Mouse (Mus musculus): ENCODE measurements around the gene Sh3rf3.

Sh3rf3 gene

DNA sequence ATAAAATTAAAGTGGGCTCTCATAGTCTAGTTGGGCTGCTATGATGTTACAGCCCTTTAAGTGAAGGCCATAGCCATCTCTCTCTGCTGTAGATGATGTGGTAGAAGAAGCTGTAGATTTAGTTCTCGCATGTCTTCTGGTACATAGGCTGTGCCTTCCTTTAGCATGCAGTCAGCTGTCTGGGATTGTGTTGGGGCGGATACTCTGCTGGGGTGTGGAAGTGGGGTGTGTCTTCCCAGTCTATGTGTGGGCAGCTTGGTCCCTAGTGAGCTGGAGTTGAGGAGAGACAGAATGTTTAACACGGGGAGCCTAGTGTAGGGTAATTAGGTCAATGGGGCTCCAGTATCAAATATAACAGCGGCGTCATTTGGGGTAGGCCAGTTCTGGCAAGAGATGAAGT, 82.3 kb downstream of the Sh3rf3 start:
- ChIA-PET CTCF (interaction anchor here in 1 of 4 experiments (0.5 kb wide), 1 partner anchor 13 kb away, joined by 5 read pairs; no protein-coding TSS in a partner anchor), POLR2A (no interaction called here)

DNA sequence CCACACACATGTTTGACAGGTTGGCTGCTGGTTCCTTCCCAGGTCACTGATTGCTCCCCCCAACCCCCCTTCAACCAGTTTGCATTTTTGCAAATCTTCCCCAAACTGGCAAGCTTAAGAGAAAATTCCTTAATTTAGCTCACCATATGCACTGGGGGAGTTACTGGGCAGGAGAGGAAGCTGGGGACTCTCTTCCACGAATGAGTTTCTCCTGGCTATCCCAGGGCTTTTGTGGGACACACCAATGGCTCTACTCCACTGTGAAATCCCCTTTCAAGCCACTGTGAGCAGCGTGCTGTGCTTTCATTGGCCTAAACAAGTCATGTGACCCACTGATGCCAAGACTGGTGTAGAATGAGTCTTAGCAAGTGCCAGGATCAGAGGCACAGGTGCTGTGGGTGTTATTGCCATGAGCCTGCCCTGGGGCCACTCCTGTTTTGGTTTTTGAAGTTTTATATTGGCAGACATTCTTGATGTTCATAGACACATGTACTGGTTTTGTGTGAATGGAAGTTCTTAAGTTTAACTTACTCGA, 83.9 kb downstream of the Sh3rf3 start:
- POLR2A ChIA-PET: no interaction called here
- CTCF ChIA-PET: no interaction called here

DNA sequence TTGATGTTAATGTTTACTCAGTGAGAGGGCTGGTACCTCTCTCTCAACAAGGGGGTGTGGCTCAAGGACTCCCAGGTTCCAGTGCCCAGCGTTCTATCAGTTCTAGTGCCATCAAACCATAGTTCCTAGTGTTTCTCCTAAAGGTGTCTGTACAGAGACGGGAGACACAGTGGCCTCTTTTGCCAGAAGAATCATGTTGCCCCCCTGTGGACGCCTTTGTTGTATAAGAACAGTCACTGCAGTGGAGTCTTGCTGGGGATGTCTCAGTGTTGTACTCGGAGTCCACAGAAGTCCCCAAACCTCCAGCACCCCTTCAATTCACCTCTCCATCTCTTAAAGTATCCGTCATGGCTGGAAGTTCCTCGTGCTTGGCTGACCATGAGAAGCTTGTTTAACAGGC, 92.1 kb downstream of the Sh3rf3 start:
- ChIA-PET POLR2A (no interaction called here), CTCF (no interaction called here)

DNA sequence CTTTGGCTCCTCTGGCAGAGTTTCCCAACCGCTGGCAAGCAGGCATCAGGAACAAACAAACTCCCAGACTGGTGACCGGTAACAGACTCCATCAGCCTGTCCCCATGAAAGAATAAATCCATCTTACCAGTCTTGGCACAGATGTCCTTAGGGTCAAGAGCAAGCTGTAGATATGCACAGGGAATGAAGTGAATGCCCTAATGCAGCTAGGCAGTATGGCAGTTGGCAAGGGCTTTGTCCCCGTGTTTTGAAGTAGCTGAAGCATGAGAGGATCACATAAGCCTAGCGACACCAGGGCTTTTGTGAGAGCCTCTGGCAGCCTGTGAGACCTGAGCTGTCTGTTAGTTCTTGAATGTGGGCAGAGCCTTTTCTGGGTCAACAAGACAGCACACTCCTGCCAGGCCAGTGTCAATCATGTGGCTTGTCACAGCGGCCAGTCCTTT, 93.9 kb downstream of the Sh3rf3 start:
- POLR2A ChIA-PET: no interaction called here
- CTCF ChIA-PET: interaction anchor here in 1 of 4 experiments (0.8 kb wide), 1 partner anchor 17 kb away, joined by 3 read pairs; no protein-coding TSS in a partner anchor

DNA sequence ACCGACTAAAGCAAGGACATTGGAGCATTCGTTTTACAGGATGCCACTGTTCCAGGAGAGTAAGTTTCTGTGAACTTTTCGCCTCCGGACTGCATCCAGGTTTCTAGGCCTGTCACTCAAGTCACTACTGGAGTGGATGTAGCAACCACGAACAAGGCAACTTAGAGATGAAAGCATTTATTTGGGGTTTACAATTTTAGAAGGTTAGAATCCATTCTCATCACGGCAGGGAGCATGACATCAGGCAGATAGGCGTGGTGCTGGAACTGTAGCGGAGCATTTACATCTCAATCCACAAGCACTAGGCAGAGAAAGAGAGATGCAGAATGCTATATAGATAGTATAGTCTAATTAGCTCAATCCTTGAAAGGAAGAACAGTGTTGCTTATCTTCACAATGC, 95.3 kb downstream of the Sh3rf3 start:
- CTCF ChIA-PET: interaction anchor here in 1 of 4 experiments (0.7 kb wide), 1 partner anchor 13 kb away, joined by 5 read pairs; no protein-coding TSS in a partner anchor

DNA sequence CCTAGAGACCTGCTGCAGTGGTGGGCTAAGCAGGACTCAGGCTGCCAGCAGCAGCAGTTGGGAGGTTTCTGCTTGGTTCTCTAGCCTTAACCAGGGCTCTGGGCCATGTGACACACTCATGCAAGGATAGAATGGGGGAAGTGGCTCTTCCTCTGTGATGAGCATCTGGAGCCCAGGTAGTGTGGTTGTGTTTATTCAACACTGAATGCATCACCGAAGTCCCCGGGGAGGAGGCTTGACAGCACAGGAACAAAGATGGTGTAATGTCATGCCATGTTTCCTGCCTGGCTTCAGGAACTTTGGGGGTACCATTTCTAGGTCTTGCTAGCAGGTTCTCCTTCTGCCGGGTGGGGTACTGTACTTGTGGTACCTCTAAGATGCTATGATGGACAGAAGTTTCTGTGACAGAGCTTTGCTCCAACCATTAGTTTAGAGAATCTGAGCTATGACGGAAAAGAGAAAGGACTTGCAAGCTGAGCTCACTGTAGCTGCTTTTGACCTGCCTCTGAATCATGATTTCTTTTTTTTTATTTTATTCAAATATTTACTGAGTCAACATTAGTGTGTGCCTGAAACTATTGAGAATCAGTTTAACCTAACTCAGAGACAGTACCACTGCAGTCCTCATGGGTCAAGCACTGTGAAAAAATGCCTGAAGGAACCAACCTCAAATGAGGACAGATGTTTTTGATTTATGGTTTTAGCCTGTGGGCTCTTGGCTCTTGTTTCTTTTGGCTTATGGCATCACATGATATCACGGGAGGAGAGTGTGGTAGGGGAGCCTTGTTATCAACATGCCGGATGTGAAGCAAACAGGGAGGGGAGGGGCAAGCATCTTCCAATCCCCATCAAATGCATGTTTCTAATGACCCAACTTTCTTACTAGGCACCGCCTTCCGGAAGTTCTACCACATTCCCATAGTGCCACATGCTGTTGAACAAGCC, 102.4 kb downstream of the Sh3rf3 start:
- CTCF ChIA-PET: no interaction called here
- POLR2A ChIA-PET: no interaction called here

More for the DNA sequence above, 95.3 kb downstream of the Sh3rf3 start:
- POLR2A ChIA-PET: interaction anchor here in 2 of 4 experiments (0.7 to 1.1 kb wide), 2 partner anchors 44 to 255 kb away, joined by 3 to 6 read pairs; no protein-coding TSS in a partner anchor

DNA sequence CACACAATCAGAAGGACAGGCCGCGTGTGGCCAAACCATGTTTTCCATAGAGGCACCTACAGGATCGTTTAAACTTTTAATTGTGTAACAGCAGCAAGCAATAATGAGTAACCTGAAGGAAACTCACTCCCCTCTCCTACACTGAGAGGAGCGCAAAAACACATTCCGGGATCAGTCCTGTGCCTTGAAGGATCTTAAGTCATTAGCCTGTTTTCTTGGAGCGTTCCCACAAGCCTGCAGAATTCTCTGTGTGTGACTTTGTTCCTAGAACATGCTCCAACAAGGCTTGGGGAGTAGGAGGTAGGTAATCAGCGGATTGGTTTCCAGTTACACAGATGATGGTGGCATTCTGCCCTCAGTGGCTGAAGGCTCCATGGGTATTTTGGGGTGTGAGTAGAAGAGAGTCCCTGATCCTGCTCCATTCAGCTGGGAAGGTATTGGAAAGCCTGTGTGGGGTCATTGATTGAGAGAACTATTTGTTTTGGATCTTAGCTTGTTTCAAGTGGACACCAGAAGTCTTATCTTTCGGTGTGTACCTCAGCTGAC, 108.6 kb downstream of the Sh3rf3 start:
- CTCF ChIA-PET: no interaction called here
- POLR2A ChIA-PET: interaction anchor here in 1 of 4 experiments (0.9 kb wide), 1 partner anchor 10 kb away, joined by 3 read pairs; no protein-coding TSS in a partner anchor

DNA sequence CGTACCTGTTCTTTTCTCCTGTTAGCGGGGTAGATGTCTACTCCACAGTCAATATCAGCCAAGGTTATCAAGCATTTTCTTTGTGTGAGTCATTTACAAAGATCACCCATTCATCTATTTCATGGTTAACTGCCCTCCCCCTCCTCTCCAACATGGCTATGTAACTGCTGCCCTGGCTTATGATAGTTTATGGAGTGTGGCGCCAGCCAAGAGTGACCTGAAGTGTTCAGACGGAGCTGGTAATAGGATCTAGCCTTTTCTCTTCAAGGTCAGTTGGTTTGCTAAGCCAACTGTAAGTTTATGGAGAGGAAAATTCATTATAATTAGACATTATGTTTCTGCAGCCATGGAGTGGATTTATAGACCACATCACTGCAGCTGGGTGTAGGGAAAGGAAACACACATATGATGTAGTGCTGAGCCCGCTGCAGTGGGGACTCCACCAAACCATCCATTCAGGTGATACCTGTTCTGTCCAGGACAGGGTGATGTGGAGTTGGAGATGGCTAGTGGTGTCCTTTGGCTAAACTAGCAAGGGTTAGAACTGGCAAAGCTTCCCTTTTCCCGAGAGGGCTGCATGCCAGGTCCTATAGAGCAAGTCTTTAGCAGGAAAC, 109.2 kb downstream of the Sh3rf3 start:
- ChIA-PET POLR2A (interaction anchor here in 1 of 4 experiments (0.9 kb wide), 1 partner anchor 10 kb away, joined by 3 read pairs; no protein-coding TSS in a partner anchor), CTCF (no interaction called here)

DNA sequence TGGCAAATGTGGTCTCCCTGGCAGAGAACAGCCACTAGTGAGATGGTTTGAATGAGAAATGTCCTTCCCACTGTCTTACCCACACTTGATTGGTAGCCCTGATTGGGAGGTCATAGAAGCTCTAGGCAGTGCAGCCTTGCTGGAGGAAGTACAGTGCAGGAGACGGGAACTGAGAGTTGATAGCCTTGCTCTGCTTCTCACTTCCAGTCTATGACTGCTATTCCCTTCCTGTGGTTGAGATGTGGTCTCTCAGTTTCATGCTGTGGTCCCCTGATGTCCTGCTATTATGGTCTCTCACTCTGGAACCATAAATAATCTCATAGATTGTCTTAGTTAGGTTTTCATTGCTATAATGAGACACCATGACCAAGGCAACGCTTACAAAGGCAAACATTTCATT, 109.8 kb downstream of the Sh3rf3 start:
- ChIA-PET POLR2A (no interaction called here), CTCF (no interaction called here)

DNA sequence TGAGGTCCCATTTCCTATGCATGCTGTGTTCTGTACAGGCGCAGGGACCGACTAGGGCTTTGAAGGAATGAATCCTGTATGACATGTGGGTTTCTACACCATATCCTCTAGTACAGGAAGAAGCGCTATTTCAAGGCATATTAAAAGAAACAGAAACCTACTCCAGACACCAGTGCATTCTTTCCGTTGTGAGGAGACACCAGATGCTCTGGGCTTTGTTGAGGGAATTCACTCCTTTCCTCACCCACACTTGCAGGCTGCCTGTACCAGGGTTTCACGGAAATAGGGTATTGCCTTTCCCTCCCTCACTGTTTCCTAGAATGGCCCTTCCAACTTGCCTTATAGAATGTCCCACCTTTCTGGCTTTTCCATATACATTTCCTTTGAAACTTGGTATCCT, 113.4 kb downstream of the Sh3rf3 start:
- ChIA-PET POLR2A (no interaction called here), CTCF (no interaction called here)

DNA sequence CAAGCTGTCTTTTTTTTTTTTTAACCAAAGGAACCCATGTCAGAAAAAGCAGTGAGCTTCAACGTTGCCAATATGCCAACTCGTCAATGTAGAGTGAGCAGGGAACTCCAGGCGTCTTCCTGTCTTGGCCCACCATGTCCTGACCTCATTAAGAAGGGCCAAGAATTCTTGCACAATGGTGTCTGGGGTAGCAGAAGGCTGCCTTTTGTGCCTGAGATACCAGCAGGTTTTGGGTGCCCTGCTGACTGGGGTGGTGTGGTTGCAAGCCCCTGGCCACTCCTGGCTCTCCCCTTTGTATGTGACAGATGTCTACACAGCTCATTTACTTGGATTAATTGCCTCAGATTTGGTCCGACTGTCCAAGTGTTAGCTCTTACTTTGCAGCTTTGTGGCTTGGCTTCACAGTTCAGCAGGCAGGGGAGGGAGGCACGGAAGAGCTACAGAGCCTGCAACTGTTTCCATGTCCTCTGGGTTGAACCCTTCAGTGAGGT, 115.8 kb downstream of the Sh3rf3 start:
- ChIA-PET POLR2A (no interaction called here), CTCF (interaction anchor here in 2 of 4 experiments (0.6 to 0.7 kb wide), 2 partner anchors 26 to 301 kb away, joined by 3 read pairs; no protein-coding TSS in a partner anchor)

DNA sequence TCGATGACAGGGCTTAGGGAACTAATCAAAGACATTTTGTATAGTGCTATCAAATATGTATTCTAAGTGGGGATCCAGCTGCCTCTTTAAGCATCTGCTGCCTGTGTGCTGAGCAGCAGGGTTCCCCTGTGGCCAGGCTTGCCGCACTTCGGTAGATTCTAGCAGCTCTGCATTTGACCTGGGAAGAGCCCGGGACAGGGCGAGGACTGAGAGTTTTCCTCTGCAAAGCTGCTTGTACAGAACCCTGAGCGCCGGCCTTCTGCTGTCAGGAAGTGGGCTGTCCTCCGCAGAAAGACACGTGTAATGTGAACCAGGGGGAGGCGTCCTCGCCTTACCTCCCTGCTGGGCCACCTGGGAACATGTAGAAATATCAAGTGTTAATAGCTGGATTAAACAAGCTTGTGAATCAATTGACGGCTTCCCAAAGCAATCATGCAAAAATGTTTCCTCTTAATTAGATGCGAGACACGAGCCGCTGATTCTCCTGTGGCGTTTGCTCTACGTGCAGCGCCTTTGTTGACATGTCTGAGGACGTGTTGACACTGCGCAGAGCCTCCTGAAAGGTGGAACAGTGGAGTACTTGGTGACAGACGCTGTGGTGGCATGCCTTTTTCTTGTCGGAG, 119.1 kb downstream of the Sh3rf3 start:
- POLR2A ChIA-PET: interaction anchor here in 1 of 4 experiments (0.7 kb wide), 1 partner anchor 10 kb away, joined by 3 read pairs; no protein-coding TSS in a partner anchor
- CTCF ChIA-PET: interaction anchor here in 1 of 4 experiments (0.5 kb wide), 1 partner anchor 168 kb away, joined by 3 read pairs; no protein-coding TSS in a partner anchor

DNA sequence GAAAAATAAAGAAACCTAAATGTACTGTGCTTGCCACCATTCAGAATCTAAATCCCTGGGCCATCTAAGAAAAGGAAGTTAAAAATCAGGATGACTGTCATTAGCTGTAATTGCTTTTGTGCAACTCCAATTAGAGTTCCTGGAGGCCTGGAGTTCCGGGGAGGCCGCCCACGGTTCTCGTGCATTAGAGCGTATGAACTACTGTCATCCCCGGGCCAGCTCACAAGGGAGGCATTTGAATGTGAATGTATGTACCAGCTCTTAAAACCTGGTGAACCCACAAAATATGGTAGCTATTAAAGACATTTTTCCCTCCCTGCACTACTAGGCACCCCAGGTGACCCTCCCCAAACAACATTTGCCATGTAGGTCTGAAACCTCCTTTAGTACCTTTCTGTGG, 122.4 kb downstream of the Sh3rf3 start:
- CTCF ChIA-PET: no interaction called here
- POLR2A ChIA-PET: no interaction called here

DNA sequence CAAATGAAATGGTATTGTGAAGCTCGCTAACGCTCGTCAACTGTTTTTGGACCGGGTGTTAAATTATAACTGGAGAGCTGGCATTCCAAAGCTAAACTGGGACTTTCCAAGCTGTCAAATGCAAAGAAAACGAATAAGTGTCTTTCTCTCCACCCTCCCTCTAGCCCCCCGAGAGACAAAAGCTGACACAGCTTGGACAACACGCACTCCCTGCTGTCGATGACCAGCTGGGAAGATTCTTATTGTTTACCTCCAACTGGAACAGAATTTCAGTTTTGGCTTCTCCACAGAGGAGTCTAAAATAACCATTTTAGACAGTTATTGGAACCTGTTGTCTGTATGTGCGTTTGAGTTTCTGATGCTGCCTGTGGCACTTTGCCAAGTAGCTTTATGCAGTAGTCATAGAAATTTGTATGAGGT, 123.3 kb downstream of the Sh3rf3 start:
- ChIA-PET CTCF (no interaction called here), POLR2A (no interaction called here)

DNA sequence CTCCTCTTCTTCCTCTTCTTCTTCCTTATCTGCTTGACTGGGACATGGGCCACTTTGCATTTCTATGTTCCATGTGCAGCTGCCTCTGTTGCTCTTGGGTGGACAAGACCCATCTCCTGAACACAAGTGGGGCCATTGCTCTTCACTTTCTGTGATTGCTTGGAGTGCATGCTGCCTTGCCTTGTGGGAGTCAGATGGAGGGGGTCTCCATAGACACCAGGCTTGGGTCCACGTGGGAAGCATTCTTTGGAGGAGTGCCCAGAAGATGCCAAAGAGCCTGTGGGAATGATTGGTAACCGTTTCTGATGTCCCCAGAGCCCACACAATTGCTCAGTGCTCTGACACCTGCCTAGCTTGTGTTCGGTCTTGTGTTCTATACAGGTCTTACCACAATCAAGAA, 124.4 kb downstream of the Sh3rf3 start:
- ChIA-PET CTCF (interaction anchor here in 1 of 4 experiments (0.6 kb wide), 1 partner anchor 127 kb away, joined by 4 read pairs; no protein-coding TSS in a partner anchor), POLR2A (no interaction called here)

DNA sequence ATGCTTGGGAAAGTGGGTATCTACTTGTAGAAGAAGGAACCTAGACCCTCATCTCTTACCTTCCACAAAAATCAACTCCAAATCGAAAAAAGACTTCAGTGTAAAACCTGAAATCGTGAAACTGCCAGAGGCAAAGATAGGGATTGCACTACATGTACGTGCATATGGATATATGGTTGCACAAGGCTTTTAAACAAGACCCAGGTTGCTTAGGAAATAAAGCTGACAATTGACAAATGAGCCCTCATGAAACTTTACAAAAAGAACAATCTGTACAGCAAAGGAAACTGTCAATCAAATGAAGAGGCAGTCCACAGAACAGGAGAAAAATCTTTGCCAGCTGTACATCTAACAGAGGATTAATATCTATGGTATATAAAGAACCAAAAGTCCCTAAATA, 129.7 kb downstream of the Sh3rf3 start:
- CTCF ChIA-PET: no interaction called here
- POLR2A ChIA-PET: interaction anchor here in 1 of 4 experiments (0.5 to 0.6 kb wide), 2 partner anchors 29 to 1885 kb away, joined by 3 to 5 read pairs; no protein-coding TSS in a partner anchor

DNA sequence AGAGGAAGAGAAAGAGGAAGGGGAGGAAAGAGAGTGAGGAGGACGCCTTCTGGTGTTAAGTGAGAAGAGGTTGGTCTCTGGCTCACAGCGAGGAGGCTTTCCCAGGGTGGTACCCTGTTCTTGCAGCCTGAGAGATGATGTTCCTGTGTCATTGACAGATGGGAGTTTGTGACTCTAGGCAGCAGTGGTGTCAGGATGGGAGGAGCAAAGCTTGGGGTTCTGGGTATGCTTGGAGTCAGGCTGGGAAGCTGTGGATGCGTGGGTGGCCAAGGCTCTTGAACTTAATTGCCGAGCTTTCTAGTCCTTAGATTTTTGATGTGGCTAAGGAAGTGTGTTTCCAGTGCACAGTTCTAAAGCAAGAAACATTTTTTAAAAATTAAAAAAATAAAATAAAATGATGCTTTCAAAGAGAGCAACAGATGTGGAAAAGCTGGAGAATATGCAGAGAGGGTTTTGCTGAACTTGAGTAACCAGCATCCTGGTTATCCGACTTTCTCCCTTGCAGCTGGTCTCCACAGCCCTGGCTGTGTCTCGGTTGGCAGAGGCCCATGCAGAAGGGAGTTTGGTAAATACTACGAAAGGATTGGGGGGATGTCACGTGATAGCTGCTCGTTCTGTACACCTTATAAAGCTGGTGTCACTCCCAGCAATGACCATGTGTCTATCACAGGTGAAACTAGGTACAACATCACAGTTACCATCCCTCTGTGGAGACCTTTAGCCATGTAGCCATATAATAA, 130.7 kb downstream of the Sh3rf3 start:
- ChIA-PET POLR2A (interaction anchor here in 1 of 4 experiments (0.6 kb wide), 1 partner anchor 34 kb away, joined by 3 read pairs; no protein-coding TSS in a partner anchor), CTCF (interaction anchor here in 1 of 4 experiments (1.3 kb wide), 1 partner anchor 132 kb away, joined by 3 read pairs; no protein-coding TSS in a partner anchor)

DNA sequence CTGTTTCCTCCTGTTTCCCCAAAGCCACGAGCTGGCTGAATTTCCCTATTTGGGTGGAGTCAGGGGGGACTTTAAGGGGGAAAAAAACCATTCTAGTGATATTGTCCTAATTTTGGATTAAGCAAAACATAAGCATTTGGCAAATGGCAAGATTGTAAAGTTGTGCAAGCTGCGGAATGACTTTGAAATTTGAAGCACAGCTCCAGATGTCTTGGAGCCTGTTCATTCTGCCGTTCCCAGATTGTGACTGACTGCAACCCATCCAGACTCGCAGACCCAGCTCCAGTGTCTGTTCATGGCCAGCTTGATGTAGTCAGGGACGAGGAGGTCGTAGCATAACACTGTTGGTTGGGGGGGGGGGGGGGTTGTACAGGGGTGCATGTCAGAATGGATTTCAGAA, 131.8 kb downstream of the Sh3rf3 start:
- POLR2A ChIA-PET: interaction anchor here in 1 of 4 experiments (0.7 kb wide), 1 partner anchor 106 kb away, joined by 3 read pairs; no protein-coding TSS in a partner anchor

More for the DNA sequence above, 131.8 kb downstream of the Sh3rf3 start:
- CTCF ChIA-PET: interaction anchor here in 2 of 4 experiments (0.7 to 0.8 kb wide), 2 partner anchors 218 to 869 kb away, joined by 3 to 18 read pairs; no protein-coding TSS in a partner anchor

Measured in embryonic stem cell, embryonic (primary cell).